Mouse (Mus musculus) CD8-positive naive resting alpha-beta T cell, adult 2 months (primary cell): ENCODE data around the gene Hoxa13.
A peak's percentile ranks its signal among the peaks of the same experiment; 100 is the strongest.

Source experiments
- DNase-seq, 2 experiments: peaks; one replicate each; pipeline ENCODE4 v3.0.0; 2022; ENCODE audit warnings: low read depth in 2 of 2, low spot score in 2 of 2

The Hoxa13 gene

DNA sequence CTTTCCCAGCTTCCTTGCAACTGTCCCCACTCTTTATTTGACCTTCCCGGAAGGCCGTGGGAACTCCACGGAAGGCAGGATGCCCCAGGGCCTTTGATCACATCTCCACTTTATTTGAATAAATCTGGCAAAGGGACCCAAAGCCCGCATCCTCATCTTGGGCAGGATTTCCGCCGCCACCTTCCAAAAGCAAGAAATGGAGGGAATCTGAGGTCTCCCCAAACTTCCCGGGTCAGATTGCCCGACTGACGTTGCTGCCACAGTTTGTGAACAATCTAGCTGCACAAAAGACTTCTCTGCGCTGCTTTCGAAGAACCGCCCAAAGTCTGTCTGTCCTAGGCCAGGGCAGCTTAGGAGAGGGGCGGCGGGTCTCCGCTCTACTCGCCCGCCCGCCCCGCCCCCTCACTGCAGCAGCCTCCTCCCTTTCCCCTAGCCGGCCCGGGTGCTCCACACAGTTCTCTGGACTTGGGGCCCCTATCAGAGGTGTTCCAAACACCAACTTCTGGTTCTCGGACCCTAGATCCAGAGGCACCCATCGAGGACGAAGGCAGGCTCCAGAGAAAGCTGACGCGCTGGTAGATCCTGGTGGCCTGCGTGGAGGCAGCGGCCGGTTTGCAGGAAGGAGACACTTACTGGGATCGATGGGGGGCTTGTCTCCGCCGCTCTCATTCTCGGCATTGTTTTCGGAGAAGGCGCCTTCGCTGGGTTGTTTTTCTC is 35.6 kb downstream of the Hoxa13 start:
- DNase-seq, result no peak

- DNase-seq, result no peak
Measured at GRCm38 (mm10) chr6:52223939-52224760, 36.5 kb downstream of the Hoxa13 start.

GRCm38 (mm10) chr6:52222729-52223128 is 38.0 kb downstream of the Hoxa13 start:
- DNase-seq, result no peak

- no peak for DNase-seq
Measured at GRCm38 (mm10) chr6:52221993-52222685, 38.5 kb downstream of the Hoxa13 start.

DNA sequence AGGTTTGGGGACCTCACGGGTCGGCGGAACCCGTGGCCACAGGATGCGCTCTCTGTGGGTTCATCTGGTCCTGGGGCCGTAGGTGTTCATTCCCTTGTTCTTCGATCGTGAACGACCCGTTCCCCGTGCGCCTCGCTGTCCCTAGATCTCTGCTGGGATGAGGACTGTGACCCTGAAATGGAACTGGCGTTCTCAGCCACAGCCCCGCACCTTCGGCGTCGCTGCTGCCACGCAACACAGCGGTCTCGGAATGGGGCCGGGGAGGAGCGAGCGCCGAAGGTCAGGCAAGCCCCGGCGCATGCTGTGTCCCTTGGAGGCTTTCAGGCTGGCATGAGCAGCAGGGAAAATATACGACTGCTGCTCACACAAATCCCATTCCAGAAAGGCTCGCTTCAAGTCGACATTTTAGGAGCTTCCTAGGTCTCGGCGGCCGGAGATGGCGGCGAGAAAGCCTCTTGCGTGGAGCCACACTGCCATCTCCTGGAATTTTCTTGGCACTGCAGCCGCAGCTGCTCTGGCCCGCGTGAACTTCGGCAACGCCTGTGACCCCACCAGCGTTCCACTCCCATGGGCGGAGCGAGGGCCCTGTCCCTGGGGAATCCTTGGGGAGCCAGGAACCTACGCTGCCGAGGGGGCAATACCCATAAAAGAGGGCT is 39.2 kb downstream of the Hoxa13 start, which contains the start of gene Hoxa7:
Gene Hoxa7 (minus strand): TSS at position 518 of the 656 bp plus-strand sequence.
- peak; percentile 76 to 78 for DNase-seq

DNA sequence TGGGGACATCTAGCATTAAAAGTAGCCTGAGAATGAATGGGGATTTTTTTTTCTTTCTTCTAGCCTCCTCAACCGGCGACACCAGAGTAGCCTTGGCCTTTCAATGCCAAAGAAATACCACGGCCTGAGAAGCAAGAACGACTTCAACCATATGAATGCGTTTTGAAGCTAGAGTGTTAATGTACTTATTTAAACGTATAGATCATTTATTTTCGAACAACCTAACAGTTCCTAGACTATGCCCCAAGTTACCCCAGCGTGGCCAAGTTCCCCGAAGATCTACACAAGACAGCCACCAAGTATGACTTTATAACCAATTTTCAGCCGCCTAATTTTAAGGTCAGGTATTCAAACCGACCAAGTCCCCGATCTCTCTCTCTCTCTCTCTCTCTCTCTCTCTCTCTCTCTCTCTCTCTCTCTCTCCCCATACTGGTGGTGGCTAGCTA is 39.8 kb downstream of the Hoxa13 start:
- DNase-seq, result no peak

- DNase-seq, result no peak
Measured at GRCm38 (mm10) chr6:52220003-52220864, 40.4 kb downstream of the Hoxa13 start.

- DNase-seq, result no peak
Measured at GRCm38 (mm10) chr6:52219234-52219942, 41.3 kb downstream of the Hoxa13 start.

- no peak for DNase-seq
Measured at GRCm38 (mm10) chr6:52218643-52219215, 42.0 kb downstream of the Hoxa13 start.

GRCm38 (mm10) chr6:52217895-52218642 is 42.6 kb downstream of the Hoxa13 start:
- DNase-seq, result no peak

DNA sequence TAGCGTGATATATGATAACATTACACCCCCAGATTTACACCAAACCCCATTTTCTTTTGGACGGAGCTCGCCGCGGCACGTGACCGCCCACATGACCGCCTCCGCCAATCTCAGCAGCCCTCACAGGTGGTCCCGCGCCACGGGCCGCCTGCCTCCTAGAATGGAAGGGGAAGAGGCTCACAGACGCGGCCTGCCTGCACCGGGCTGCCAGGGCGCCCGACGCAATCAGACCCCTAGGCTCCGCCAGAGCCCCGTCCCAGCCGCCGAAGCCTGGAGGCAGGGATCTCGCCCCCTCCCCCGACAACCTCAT is 43.3 kb downstream of the Hoxa13 start:
- DNase-seq, result no peak

DNA sequence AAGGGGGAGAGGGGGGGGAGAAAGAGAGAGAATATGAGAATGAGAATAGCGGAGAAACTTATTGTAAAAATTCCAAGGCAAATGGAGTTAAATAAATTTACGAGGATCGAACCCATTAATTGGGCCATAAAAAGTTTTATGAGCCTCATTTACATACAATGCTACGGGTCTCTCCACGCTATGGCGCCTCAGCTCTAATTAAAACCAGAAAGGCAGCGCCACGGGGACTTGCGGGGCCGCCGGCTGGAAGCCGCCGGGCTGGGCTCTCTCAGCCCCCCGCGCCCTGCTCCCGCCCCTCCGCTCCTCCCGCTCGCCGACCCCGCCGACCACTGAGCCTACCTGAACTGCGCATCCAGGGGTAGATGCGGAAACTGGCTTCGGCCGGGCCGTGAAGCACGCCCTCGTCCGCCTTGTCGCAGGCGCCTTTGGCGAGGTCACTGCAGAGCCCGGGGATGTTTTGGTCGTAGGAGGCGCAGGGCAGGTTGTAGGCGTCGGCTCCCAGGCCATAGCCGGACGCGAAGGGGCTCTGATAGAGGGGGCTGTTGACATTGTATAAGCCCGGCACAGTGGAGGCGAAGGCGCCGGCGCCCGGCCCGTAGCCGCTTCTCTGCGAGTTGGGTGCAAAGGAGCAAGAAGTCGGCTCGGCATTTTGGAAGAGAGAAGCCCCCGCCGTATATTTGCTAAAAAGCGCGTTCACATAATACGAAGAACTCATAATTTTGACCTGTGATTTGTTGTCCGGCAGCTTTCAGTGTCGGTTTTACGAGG is 43.8 kb downstream of the Hoxa13 start:
- DNase-seq, result no peak

DNA sequence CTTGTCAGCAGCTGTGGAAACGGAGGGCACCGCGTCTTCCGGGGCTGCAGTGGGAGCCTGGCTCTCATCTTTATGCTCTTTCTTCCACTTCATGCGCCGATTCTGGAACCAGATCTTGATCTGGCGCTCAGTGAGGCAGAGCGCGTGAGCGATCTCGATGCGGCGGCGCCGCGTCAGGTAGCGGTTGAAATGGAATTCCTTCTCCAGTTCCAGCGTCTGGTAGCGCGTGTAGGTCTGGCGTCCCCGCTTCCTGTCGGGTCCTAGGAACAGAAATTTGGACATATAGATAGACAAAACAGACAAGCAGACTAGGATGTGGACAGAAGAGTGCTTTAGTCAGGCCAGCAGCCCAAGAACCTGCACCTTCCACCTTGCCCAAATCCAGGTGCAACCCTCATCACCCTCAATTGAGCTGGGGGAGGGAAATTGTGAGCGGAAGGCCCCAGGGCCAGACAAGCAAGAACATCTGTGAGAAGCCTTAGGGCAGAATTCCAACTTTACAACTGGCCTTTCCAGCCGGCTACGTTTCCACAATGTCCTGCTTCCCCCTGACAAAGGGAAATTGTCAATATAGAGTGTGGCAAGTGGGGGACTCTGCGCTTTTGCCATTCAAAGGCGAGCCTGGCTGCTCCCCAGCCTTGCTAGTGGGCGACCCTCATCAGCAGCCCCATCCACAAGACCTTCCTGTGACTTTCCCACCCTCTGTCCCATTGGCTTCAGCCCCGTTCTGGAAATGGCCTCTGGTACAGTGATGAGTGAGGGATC is 44.7 kb downstream of the Hoxa13 start:
- DNase-seq, result no peak

- DNase-seq, result no peak
Measured at GRCm38 (mm10) chr6:52215070-52215469, 45.6 kb downstream of the Hoxa13 start.

GRCm38 (mm10) chr6:52214271-52214670 is 46.4 kb downstream of the Hoxa13 start:
- no peak for DNase-seq

DNA sequence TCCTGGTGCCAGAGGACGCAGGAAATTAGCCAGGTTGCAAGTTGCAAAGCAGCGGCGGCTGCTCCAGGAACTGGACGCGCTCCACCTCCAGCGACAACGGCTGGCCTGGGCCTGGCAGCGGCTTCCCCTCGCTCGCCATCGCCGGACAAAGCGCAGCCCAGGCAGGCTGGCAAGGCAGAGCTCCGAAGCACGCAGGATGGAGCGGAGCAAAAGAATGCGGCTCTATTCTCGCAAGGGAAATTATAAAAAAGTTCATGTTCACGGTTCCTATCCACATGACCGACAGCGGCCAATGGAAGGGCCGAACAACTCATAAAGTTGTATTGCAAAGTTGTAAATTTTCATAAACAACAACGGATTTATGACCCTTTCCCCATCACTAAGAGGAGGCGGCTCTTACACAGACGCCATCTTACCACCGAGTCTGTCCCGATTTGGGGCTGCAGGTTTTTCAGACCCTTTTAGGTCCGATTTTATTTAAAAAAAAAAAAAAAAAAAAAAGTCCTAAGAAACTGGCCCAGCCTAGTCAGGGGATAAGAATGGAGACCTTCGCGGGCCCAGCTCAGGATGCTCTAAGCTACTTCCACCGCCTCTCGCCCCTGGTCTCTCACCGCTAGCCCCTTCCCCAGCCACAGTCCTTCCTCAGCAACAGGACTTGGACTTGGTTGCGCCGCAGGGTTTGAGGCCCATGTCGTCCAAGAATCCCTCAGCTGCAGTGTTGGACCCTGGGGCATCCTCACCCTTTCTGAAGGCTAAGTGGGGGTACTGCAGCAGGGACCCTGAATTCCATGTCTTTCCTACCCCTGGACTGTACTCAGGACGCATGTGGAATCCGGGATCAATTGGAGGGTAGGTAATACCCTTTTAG is 47.3 kb downstream of the Hoxa13 start, which contains the start of the genes Hoxa3 and Gm28308:
Gene Hoxa3 (minus strand): TSS at position 218 of the 868 bp plus-strand sequence.
Gene Gm28308 (minus strand): TSS at position 221 of the 868 bp plus-strand sequence.
- no peak for DNase-seq
